Mouse (Mus musculus) heart, postnatal 14 days (tissue): ENCODE results near the gene Fam83f. TPM values are rescaled to one million over a fixed set of nuclear protein-coding genes. Genes with fewer than 3 reads are reported as not detected.
"Not testable (repeated sequence)": the region's sequence is repeated elsewhere in the genome, so short reads cannot be mapped to it uniquely, and the experiment has no call there.

Experiments used
- DNase-seq, 2 experiments: peaks; one replicate each; pipeline ENCODE4 v3.0.0; 2021 to 2022
- intact Hi-C: fragments of 180-260 bp; cut with DNase I; formaldehyde crosslinking; loops from one replicate; pipeline ENCODE4 v1.15.1; 2025
- microRNA-seq, 2 experiments: library from miRNA; unstranded; fragments of <30 nt; microRNA quantifications; one replicate each; pipeline ENCODE4 v1.2.0; 2021 to 2022
- total RNA-seq, 2 experiments: library from RNA; stranded (reverse); gene quantifications; 2 replicates each; pipeline ENCODE4 v1.2.3; 2021

Gene Fam83f
- total RNA-seq, 2 experiments from 2014 or later = 0.12 TPM

DNA sequence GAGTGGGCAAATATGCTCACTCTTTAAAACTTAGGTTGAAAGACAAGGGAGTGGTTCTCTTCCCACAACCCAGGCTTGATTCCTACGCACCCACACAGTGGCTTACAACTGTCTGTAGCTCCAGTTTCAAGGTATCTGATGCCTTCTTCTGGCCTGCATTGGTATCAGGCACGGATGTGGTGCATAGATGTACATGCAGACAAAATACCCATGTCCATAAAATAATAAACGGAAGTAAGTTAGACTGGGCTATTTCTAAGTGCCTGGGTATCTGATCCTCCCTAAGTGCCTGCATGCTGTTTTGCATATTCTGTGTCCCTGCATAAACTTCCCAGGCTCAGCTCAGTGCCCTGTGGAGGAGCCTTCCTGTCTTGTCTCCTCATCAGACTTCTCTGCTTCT lies 59.9 kb downstream of the Fam83f start:
- no peak for DNase-seq
- intact Hi-C loops = no loop called here

DNA sequence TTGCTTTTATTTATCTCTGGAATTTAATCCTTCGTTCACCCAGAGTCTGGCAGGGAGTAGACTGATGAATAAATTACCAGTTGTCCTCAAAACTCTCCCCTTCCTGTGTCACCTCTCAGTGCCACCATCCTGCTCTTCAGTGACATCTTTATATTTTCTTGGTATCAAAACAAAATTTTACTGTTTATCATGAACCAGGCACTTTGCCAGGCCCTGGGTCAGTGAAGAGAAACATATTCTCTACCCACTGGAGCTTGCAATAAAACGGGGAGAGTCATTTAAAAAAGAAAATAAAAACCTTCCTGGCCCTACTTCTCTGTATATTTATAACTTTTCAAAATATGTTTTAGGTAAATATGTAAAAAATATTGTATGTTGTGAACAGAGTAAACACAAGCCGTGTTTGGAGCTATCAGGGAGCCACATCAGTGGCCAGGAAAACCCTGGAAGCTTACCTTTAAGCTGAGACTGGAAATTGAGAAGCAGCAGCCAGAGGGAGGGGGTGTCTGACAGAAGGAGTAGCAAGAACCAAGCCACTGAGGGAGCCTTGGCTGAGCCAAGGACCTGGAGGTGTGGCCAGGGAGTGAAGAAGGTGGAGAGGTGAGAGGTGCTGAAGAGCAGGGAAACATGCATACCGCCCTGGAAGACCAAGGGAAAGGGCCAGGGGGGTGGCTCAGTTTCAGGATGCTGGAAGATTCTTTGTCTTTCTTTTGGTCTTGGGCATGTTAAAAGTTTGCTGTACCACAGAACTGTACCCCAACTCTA lies 60.8 kb downstream of the Fam83f start:
- intact Hi-C loops = no loop called here

DNA sequence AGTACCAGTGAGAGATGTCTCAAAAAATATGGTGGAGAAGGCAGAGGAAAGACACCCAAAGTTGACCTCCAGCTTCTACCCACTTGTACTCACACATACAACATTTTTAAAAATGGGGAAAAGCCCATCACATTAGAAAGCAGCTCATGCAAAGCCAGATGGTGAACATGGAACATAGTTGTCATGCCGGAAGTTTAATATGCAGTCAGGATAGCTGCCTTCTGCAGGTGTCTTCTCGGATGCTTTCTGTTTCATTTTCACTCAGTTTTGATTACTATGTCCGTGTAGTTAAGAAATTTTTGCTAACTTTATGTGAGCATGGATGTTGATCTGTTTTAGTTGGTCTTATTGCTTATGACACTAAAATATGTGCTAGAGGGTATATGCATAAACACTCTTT lies 63.7 kb downstream of the Fam83f start:
- intact Hi-C loops = no loop called here
- DNase-seq = no peak

More for the DNA sequence above, 60.8 kb downstream of the Fam83f start:
- no peak for DNase-seq

DNA sequence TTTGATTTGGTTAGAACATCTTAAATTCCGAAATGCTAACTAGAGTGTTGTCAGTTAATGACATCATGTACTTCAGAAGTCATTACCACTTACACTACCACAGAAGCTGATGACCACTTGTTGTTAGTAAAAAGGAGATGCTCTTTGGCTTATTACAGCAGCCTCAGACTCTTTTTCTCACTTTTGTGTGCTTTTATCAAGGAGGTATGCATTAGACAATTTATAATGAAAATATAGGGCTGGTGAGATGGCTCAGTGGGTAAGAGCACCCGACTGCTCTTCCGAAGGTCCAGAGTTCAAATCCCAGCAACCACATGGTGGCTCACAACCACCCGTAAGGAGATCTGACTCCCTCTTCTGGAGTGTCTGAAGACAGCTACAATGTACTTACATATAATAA lies 64.1 kb downstream of the Fam83f start:
- intact Hi-C loops, DNase-seq: not testable (repeated sequence)

DNA sequence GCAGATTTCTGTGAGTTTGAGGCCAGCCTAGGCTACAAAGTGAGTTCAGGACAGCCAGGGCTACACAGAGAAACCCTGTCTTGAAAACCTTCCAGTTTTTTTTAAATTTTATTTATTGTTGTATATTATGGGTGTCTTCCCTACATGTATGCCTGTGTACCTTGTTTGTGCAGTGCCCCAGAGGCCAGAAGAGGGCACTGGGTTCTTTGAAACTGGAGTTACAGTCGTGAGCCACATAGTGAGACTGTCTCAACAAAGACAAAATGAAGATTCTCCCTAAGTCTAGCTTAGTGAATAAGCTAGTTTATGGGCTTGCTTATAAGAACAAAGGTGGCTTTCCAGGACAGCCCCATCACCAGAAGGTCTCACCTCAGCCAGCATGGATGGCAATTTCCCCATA lies 64.9 kb downstream of the Fam83f start:
- intact Hi-C loops = no loop called here
- no peak for DNase-seq

DNA sequence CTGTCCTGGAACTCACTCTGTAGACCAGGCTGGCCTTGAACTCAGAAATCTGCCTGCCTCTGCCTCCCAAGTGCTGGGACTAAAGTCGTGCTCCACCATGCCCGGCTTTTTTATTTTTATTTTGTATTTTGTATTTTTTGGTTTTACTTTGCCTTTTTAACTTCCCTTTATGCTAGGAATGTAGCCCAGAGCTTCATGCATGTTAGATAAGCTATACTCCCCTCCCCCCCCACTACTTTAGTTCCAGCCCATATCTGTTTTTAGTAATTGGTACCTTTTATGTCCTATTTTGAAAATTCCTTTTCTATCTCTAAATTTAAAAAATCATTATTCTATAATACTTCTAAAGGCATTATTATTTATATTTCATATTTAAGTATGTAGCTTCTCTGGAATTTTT lies 66.6 kb downstream of the Fam83f start:
- intact Hi-C loops = no loop called here
- DNase-seq = no peak

DNA sequence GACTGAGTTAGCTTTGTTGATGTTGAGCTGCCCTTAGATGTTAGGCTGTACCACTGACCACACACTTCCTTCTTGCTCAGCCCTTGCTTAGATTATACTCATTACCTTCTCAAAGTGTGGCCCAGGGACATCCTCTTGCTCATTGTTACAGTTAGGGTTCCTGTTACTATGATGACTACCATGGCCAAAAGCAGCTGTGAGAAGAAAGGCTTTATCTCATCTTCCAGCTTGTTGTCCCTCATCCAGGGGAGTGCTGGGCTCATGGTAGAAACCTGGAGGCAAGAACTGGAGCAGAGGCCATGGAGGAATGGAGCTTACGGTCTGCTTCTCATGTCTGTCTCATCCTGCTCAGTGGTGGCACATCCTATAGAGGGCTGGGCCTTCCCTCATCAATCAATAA lies 68.3 kb downstream of the Fam83f start:
- no peak for DNase-seq
- intact Hi-C loops = no loop called here

DNA sequence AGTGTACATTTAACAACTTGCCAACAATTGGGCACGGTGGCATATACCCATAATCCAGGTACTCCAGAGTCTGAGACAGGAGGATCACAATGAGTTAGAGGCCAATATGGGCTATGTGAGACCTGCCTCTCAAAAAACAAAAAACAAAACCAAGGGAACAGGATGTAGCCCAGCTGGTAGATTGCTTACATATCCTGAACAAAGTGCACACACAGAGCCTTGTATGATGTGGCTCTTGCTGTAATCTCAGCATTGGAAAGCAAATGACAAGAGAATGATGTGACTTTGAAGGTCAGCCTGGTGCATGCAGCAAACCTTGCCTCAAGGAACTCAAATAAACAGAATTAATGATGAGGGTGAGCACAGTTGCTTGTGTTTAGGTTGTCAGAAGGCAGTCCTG lies 70.2 kb downstream of the Fam83f start:
- intact Hi-C loops = no loop called here
- DNase-seq = no peak

DNA sequence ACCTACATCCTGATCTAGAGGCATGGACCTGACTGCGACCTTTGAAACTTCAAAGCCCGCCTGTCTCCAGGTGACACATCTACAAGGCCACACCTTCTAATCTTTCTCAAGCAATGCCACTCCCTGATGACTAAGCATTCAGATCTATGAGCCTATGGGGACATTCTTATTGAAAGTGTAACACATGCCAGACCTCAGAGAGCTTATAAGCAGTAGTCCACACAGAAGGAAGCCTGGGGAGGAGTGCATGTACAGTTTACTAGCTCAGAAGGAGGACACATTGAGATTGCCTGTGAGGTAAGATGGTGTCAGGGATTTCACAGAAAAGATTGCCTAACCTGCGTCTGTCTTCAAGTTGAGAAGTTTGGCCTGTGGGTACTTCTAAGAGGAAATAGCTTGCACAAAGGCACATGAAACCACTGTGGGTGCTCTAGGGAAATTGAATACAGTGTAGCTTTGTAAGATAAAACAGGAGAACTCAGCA lies 71.4 kb downstream of the Fam83f start:
- no peak for DNase-seq
- intact Hi-C loops = no loop called here

DNA sequence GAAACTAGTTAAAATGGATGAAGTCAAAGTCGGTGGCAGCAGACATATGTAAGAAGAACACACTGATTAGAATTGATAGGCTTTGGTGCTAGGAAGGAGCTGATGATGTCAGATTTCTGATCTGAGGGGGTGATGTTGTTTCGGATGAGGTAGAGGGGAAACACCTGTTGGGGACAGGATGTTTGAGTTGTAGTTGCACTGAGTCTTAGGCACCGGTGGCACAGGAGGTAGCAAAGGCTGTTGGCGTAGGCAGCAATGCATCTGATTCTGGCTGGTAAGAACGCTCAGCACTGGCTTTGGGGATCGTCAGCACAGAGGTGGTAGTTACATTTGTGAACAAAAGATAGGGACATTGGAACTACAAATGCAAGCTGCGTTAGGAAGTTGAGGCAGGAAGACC lies 72.0 kb downstream of the Fam83f start:
- intact Hi-C loops = no loop called here
- no peak for DNase-seq

DNA sequence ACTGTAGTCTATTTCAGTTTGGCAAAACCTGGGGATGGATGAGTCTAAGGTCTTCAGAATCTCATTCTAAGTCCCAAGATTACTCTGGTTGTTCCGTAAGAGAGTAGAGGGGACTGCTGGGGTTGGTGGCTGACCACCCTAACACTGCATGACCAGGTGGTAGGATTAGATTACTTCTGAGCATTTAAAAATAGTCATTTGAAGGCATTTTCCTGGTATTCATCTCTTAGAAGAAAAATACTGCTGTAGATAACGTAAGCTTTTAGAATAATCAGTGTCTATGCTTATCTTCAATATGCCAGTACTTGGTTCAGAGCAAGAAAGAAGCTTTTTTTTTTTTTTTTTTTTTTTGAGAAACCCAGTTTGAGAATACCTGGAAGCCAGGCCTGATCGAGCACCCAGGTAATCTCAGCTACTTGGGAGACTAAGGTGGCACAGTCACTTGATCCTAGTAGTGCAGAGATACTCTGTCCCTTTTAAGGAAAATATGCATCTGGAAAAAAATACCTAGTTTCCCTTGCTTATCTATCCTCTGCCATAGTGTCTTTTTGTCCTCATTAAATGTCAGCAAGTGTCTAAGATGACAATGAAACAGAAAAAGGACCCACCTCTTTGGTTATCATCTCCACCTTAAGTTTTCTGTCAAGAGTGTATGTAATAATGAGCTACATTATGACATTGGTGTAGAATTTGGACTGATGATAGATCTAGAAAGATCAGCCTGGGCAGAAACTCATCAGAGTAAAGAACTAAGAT lies 73.2 kb downstream of the Fam83f start:
- intact Hi-C loops = no loop called here
- DNase-seq = no peak

DNA sequence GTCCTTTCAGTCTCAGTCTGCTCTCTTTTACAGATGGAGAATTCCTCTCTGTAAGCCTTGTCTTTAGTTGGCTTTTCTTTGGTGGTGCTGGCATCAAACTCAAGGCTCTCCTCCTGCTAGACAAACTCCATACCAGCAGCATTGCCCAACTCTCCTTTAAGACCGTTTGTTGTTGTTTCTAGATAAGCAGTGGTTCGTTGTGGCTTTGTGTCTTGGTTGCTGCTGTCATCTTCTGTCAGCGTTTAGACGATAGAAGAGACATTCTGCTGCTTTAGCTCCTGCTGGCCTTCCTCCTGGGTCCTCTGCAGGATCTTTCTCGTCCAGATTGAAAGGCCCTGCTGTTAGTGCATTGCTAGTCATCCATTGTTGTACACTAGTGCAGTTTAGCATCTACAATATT lies 77.3 kb downstream of the Fam83f start:
- DNase-seq = no peak
- intact Hi-C loops = no loop called here

Small RNA genes lying within 50 kb of the gene (microRNA-seq; reads per million reads assigned to microRNA genes)
- gene Mir6957 = 0 reads per million in 2 experiments

Other genes starting within 250 kb of the Fam83f start
- not detected for gene Enthd1, start 106.7 kb upstream of the Fam83f start, total RNA-seq
- 1 to 10 TPM; 1.7 to 5.4 TPM for gene Grap2, start 99.3 kb upstream of the Fam83f start, total RNA-seq
- 10 to 100 TPM; 55.4 to 56.4 TPM for gene Tnrc6b, start 39.5 kb downstream of the Fam83f start, total RNA-seq